Mouse (Mus musculus) heart, postnatal 0 days (tissue): Measurements from ENCODE around the gene Hhipl1.

Experiments
- CTCF ChIP-seq: IDR thresholded peaks from 2 replicates; pipeline ENCODE4 v1.5.1; 2016; ENCODE audit warnings: antibody characterized with exemption, control low read depth, low read depth
- EP300 ChIP-seq: IDR thresholded peaks from 2 replicates; pipeline ENCODE4 v1.6.1; 2016; ENCODE audit warnings: antibody characterized with exemption, low read depth

GRCm38 (mm10) chr12:108338572-108339190 lies 32.6 kb downstream of the Hhipl1 start:
- TF ChIP-seq CTCF: peak; percentile 69
- no peak for TF ChIP-seq EP300
